Mouse (Mus musculus): ENCODE results near the gene Sptbn2. TPM values are rescaled to one million over a fixed set of nuclear protein-coding genes. Genes with fewer than 3 reads are reported as not detected.

Sptbn2 gene
- total and polyA plus RNA-seq, 2 experiments from 2014 or later: 0.04 to 0.05 TPM

GRCm38 (mm10) chr19:4742229-4742628, 31.3 kb downstream of the Sptbn2 start:
- no peak overlapping the region for H3K4me2 ChIP-seq (ENCODE audit: low read depth, low read length)
- H3K9ac ChIP-seq (replicated peaks; ENCODE audit: low read depth, low read length): no peak overlapping the region
- H3K9me3 ChIP-seq (replicated peaks; ENCODE audit: control insufficient read depth, low read length): no peaks in the 10 kb centered on the region
- H3K27me3 ChIP-seq (ENCODE audit: control insufficient read depth, insufficient read depth, low read length): no peaks in the 10 kb centered on the region
- H3K4me3 ChIP-seq (ENCODE audit: low read depth, low read length): no peak overlapping the region
- ATAC-seq (ENCODE audit: insufficient read depth, low read depth) (no peak), DNase-seq (ENCODE audit: low spot score) (no peak)
- no peaks in the 10 kb centered on the region for H3K36me3 ChIP-seq (replicated peaks; ENCODE audit: control insufficient read depth, insufficient read depth, low read length)
- no peak overlapping the region for H3K27ac ChIP-seq (ENCODE audit: low read depth)
- H3K4me1 ChIP-seq (ENCODE audit: control insufficient read depth, insufficient read depth): no peaks in the 10 kb centered on the region
- 83% methylated on average over 6 of the region's 6 CpGs for WGBS
- TF ChIP-seq EP300 (IDR thresholded peaks at IDR 0.05; ENCODE audit: low read depth): no peak
- no peak for TF ChIP-seq CTCF (IDR thresholded peaks at IDR 0.05; ENCODE audit: low read depth)

- Histone ChIP-seq H3K36me3 (replicated peaks; ENCODE audit: control insufficient read depth, insufficient read depth, low read length) (no peaks in the 10 kb centered on the region), H3K9ac (replicated peaks; ENCODE audit: low read depth, low read length) (no peak overlapping the region), H3K4me2 (ENCODE audit: low read depth, low read length) (no peak overlapping the region), H3K27ac (ENCODE audit: low read depth) (no peak overlapping the region), H3K4me3 (ENCODE audit: low read depth, low read length) (no peak overlapping the region), H3K9me3 (replicated peaks; ENCODE audit: control insufficient read depth, low read length) (no peaks in the 10 kb centered on the region), H3K27me3 (ENCODE audit: control insufficient read depth, insufficient read depth, low read length) (no peaks in the 10 kb centered on the region), H3K4me1 (ENCODE audit: control insufficient read depth, insufficient read depth) (no peaks in the 10 kb centered on the region)
- TF ChIP-seq EP300 (IDR thresholded peaks at IDR 0.05; ENCODE audit: low read depth): no peak
- peak; percentile 64 for TF ChIP-seq CTCF (IDR thresholded peaks at IDR 0.05; ENCODE audit: low read depth)
- DNase-seq (ENCODE audit: low spot score) (peak; percentile 25), ATAC-seq (ENCODE audit: insufficient read depth, low read depth) (no peak)
- 41% methylated on average over 5 of the region's 5 CpGs for WGBS
These were observed 32.6 kb downstream of the Sptbn2 start for GRCm38 (mm10) chr19:4743524-4743923.

- no peak for TF ChIP-seq EP300 (IDR thresholded peaks at IDR 0.05; ENCODE audit: low read depth)
- TF ChIP-seq CTCF (IDR thresholded peaks at IDR 0.05; ENCODE audit: low read depth): no peak
- ATAC-seq (ENCODE audit: insufficient read depth, low read depth) (no peak), DNase-seq (ENCODE audit: low spot score) (no peak)
- no peaks in the 10 kb centered on the region for H3K36me3 ChIP-seq (replicated peaks; ENCODE audit: control insufficient read depth, insufficient read depth, low read length)
- no peak overlapping the region for H3K27ac ChIP-seq (ENCODE audit: low read depth)
- WGBS: 72% methylated on average over 14 of the region's 14 CpGs
- no peaks in the 10 kb centered on the region for H3K27me3 ChIP-seq (ENCODE audit: control insufficient read depth, insufficient read depth, low read length)
- no peak overlapping the region for H3K4me3 ChIP-seq (ENCODE audit: low read depth, low read length)
- H3K9me3 ChIP-seq (replicated peaks; ENCODE audit: control insufficient read depth, low read length): no peaks in the 10 kb centered on the region
- no peaks in the 10 kb centered on the region for H3K4me1 ChIP-seq (ENCODE audit: control insufficient read depth, insufficient read depth)
- H3K9ac ChIP-seq (replicated peaks; ENCODE audit: low read depth, low read length): no peak overlapping the region
- H3K4me2 ChIP-seq (ENCODE audit: low read depth, low read length): no peak overlapping the region
These were observed 33.1 kb downstream of the Sptbn2 start for GRCm38 (mm10) chr19:4744026-4744425.

GRCm38 (mm10) chr19:4745057-4745456, 34.1 kb downstream of the Sptbn2 start:
- Histone ChIP-seq H3K27me3 (ENCODE audit: control insufficient read depth, insufficient read depth, low read length) (no peaks in the 10 kb centered on the region), H3K9me3 (replicated peaks; ENCODE audit: control insufficient read depth, low read length) (no peaks in the 10 kb centered on the region), H3K36me3 (replicated peaks; ENCODE audit: control insufficient read depth, insufficient read depth, low read length) (no peaks in the 10 kb centered on the region), H3K27ac (ENCODE audit: low read depth) (no peak overlapping the region), H3K4me2 (ENCODE audit: low read depth, low read length) (no peak overlapping the region), H3K4me1 (ENCODE audit: control insufficient read depth, insufficient read depth) (no peaks in the 10 kb centered on the region), H3K9ac (replicated peaks; ENCODE audit: low read depth, low read length) (no peak overlapping the region), H3K4me3 (ENCODE audit: low read depth, low read length) (no peak overlapping the region)
- 16% methylated on average over 9 of the region's 9 CpGs for WGBS
- peak; percentile 31 for DNase-seq (ENCODE audit: low spot score)
- ATAC-seq (ENCODE audit: insufficient read depth, low read depth): no peak
- no peak for TF ChIP-seq EP300 (IDR thresholded peaks at IDR 0.05; ENCODE audit: low read depth)
- no peak for TF ChIP-seq CTCF (IDR thresholded peaks at IDR 0.05; ENCODE audit: low read depth)

GRCm38 (mm10) chr19:4745681-4746080, 34.7 kb downstream of the Sptbn2 start:
- WGBS: 84% methylated on average over 10 of the region's 10 CpGs
- H3K27me3 ChIP-seq (ENCODE audit: control insufficient read depth, insufficient read depth, low read length): no peaks in the 10 kb centered on the region
- H3K27ac ChIP-seq (ENCODE audit: low read depth): no peak overlapping the region
- no peaks in the 10 kb centered on the region for H3K36me3 ChIP-seq (replicated peaks; ENCODE audit: control insufficient read depth, insufficient read depth, low read length)
- ATAC-seq (ENCODE audit: insufficient read depth, low read depth) (no peak), DNase-seq (ENCODE audit: low spot score) (no peak)
- no peaks in the 10 kb centered on the region for H3K4me1 ChIP-seq (ENCODE audit: control insufficient read depth, insufficient read depth)
- H3K4me3 ChIP-seq (ENCODE audit: low read depth, low read length): no peak overlapping the region
- no peak overlapping the region for H3K4me2 ChIP-seq (ENCODE audit: low read depth, low read length)
- H3K9me3 ChIP-seq (replicated peaks; ENCODE audit: control insufficient read depth, low read length): no peaks in the 10 kb centered on the region
- no peak overlapping the region for H3K9ac ChIP-seq (replicated peaks; ENCODE audit: low read depth, low read length)
- TF ChIP-seq CTCF (IDR thresholded peaks at IDR 0.05; ENCODE audit: low read depth) (no peak), EP300 (IDR thresholded peaks at IDR 0.05; ENCODE audit: low read depth) (no peak)

GRCm38 (mm10) chr19:4746611-4747010, 35.6 kb downstream of the Sptbn2 start:
- ATAC-seq (ENCODE audit: insufficient read depth, low read depth) (peak; percentile 33; the same call in 1 of the 2 replicates), DNase-seq (ENCODE audit: low spot score) (no peak)
- TF ChIP-seq EP300 (IDR thresholded peaks at IDR 0.05; ENCODE audit: low read depth) (no peak), CTCF (IDR thresholded peaks at IDR 0.05; ENCODE audit: low read depth) (no peak)
- no peaks in the 10 kb centered on the region for H3K36me3 ChIP-seq (replicated peaks; ENCODE audit: control insufficient read depth, insufficient read depth, low read length)
- H3K9ac ChIP-seq (replicated peaks; ENCODE audit: low read depth, low read length): no peak overlapping the region
- no peaks in the 10 kb centered on the region for H3K27me3 ChIP-seq (ENCODE audit: control insufficient read depth, insufficient read depth, low read length)
- H3K9me3 ChIP-seq (replicated peaks; ENCODE audit: control insufficient read depth, low read length): no peaks in the 10 kb centered on the region
- H3K4me1 ChIP-seq (ENCODE audit: control insufficient read depth, insufficient read depth): no peaks in the 10 kb centered on the region
- H3K4me3 ChIP-seq (ENCODE audit: low read depth, low read length): no peak overlapping the region
- 73% methylated on average over 14 of the region's 14 CpGs for WGBS
- H3K27ac ChIP-seq (ENCODE audit: low read depth): no peak overlapping the region
- H3K4me2 ChIP-seq (ENCODE audit: low read depth, low read length): no peak overlapping the region

Measured in heart, postnatal 0 days (tissue).